Mouse (Mus musculus) bone marrow macrophage, adult 2 months (primary cell): ENCODE data around the gene Hepacam2.

ENCODE experiments used
- CTCF ChIP-seq: IDR thresholded peaks from 2 replicates; pipeline ENCODE4 v1.5.1; 2012; ENCODE audit warnings: low read depth, mild to moderate bottlenecking, low read length, moderate library complexity
- POLR2A ChIP-seq: IDR thresholded peaks from 2 replicates; pipeline ENCODE4 v1.6.1; 2012; ENCODE audit warnings: mild to moderate bottlenecking, low read depth, low read length, borderline replicate concordance

DNA sequence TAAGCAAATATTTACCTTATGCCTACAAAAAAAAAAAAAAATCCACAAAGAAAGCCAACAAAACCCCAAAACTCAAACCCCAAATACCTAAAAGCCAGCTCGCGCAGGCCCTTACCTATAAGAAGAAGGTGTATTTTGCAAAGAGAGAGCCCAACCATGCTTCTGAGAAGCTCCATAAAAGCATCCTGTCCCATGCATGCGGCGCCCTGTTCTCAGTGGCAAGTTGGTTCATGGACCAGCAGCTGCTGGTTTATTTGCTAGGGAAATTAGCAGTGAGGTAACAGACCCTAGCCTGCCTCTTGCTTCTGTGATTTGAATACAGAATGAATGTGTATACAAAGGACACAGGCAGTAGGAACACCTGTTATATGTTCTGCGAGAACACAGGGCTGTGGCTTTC lies 3.8 kb downstream of the Hepacam2 start:
- TF ChIP-seq POLR2A, result no peak
- no peak for TF ChIP-seq CTCF
